Mouse (Mus musculus): Measurements from ENCODE around the gene Kirrel2.

- TF ChIP-seq CTCF (IDR thresholded peaks at IDR 0.05; ENCODE audit: extremely low read depth, insufficient read depth, insufficient read length, insufficient replicate concordance) (no peak), POLR2A (IDR thresholded peaks at IDR 0.05; ENCODE audit: low read depth, low read length) (no peak)
These were observed 4.2 kb downstream of the Kirrel2 start for GRCm38 (mm10) chr7:30453327-30453726.
